Mouse (Mus musculus) heart, embryonic 13.5 days (tissue): ENCODE measurements at regions not wholly inside any gene's neighbourhood (a gene's known extent, or its start where the extent isn't known, plus 50 kb on each side); places are given as distances from the start of the nearest gene placed in this dataset.
"Not testable (repeated sequence)": the region's sequence is repeated elsewhere in the genome, so short reads cannot be mapped to it uniquely, and the experiment has no call there.

Experiments used
- ATAC-seq: fragments of 200-750 bp; cut with Nextera tagmentation; 2 replicates; pipeline ENCODE4 v1.8.0; 2017; ENCODE audit warnings: moderate TSS enrichment; ENCODE audit not compliant: insufficient number of reproducible peaks, low FRiP score, low TSS enrichment; ENCODE audit errors: extremely low read depth
- H3K27ac ChIP-seq: fragments of 300-500 bp; sonication (generic); replicated peaks from 2 replicates; pipeline ENCODE4 v1.5.1; 2015; ENCODE audit warnings: moderate library complexity, mild to moderate bottlenecking, inconsistent platforms
- H3K27me3 ChIP-seq: fragments of 300-500 bp; sonication (generic); replicated peaks from 2 replicates; pipeline ENCODE4 v1.6.1; 2015; ENCODE audit warnings: mild to moderate bottlenecking, inconsistent platforms
- H3K36me3 ChIP-seq: fragments of 300-500 bp; sonication (generic); 2 replicates; pipeline ENCODE4 v1.6.1; 2015; ENCODE audit warnings: mild to moderate bottlenecking, inconsistent platforms
- H3K4me1 ChIP-seq: fragments of 300-500 bp; sonication (generic); 2 replicates; pipeline ENCODE4 v1.6.1; 2015; ENCODE audit warnings: inconsistent platforms
- H3K4me2 ChIP-seq: fragments of 300-500 bp; sonication (generic); 2 replicates; pipeline ENCODE4 v1.6.1; 2015; ENCODE audit warnings: inconsistent platforms, mild to moderate bottlenecking, moderate library complexity
- H3K4me3 ChIP-seq: fragments of 300-500 bp; sonication (generic); 2 replicates; pipeline ENCODE4 v1.5.1; 2015; ENCODE audit warnings: moderate library complexity, mild to moderate bottlenecking, inconsistent platforms
- H3K9ac ChIP-seq: fragments of 300-500 bp; sonication (generic); 2 replicates; pipeline ENCODE4 v1.6.1; 2015; ENCODE audit warnings: inconsistent platforms, mild to moderate bottlenecking, moderate library complexity
- H3K9me3 ChIP-seq: fragments of 300-500 bp; sonication (generic); 2 replicates; pipeline ENCODE4 v1.6.1; 2016; ENCODE audit warnings: inconsistent platforms
- WGBS: fragments of 180-500 bp; shearing (Covaris S2); methylation state at CpG from one replicate; pipeline ENCODE4 v1.1.7; 2015; ENCODE audit warnings: mixed read lengths; 5-methylcytosine and 5-hydroxymethylcytosine counted together

DNA sequence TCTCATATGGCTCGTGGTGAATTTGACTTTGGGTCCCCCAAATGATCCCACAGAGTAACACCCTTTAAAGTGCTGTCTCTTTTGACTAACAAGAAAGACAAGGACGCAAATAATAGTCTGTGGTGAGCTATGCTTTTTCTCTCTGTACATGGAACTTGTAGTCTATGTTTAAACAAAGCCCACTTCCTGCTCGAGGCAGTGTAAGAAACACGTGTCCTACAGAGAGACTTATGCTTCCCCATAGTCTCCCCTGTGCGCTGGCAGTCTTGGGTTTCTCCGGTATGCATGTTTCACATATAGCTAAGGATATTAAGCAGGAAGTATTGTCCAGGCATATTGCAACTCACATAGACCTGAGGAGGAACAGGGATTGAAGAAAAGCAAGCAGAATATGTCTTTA lies 879.0 kb upstream of the Olfr1507 start:
- H3K4me2 ChIP-seq, result not testable (repeated sequence)

GRCm38 (mm10) chr14:53373777-53374468 lies 878.4 kb upstream of the Olfr1507 start:
- H3K4me3 ChIP-seq, H3K36me3 ChIP-seq, H3K4me2 ChIP-seq, H3K9me3 ChIP-seq, H3K9ac ChIP-seq, H3K4me1 ChIP-seq, H3K27ac ChIP-seq, H3K27me3 ChIP-seq, ATAC-seq: not testable (repeated sequence)
- WGBS, result 33% methylated on average over 1 of the region's 2 CpGs

More for the DNA sequence above, 879.0 kb upstream of the Olfr1507 start:
- not testable (repeated sequence) for H3K4me3 ChIP-seq, H3K27me3 ChIP-seq, ATAC-seq, H3K4me1 ChIP-seq, H3K36me3 ChIP-seq, H3K27ac ChIP-seq, H3K9me3 ChIP-seq, H3K9ac ChIP-seq
- WGBS, result 77% methylated on average over 5 of the region's 6 CpGs

DNA sequence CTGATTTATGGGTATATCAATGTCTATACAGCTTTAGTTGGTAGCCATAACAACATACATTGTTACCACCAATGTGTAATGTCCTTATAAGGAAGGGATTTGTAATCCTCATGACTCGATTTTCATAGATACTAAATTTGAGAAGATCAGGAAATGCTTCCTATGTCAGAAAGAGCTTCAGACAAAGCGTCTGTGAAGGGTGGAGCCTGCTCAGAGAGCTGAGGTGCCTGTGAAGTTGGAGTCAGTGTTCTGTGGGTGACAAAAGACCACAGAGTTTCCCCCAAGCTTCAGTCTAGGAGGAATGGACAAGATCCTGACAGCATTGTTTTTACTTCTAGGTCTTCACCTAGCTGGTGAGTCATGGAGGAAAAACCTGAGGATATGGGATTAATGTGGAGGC lies 874.2 kb upstream of the Olfr1507 start:
- H3K4me1 ChIP-seq, result no peaks in the 10 kb centered on the region
- H3K9ac ChIP-seq, result no peak overlapping the region
- ATAC-seq, result no peak
- no peak overlapping the region for H3K4me2 ChIP-seq
- no peak overlapping the region for H3K27ac ChIP-seq
- no peaks in the 10 kb centered on the region for H3K36me3 ChIP-seq
- H3K4me3 ChIP-seq, result no peak overlapping the region
- no peaks in the 10 kb centered on the region for H3K9me3 ChIP-seq
- WGBS, result 39% methylated on average over 2 of the region's 2 CpGs
- no peaks in the 10 kb centered on the region for H3K27me3 ChIP-seq

- not testable (repeated sequence) for H3K4me1 ChIP-seq, H3K27me3 ChIP-seq, H3K4me3 ChIP-seq, ATAC-seq, H3K9ac ChIP-seq, H3K4me2 ChIP-seq, H3K27ac ChIP-seq, H3K9me3 ChIP-seq, H3K36me3 ChIP-seq
- 45% methylated on average over 1 of the region's 1 CpGs for WGBS
These were observed 871.9 kb upstream of the Olfr1507 start for GRCm38 (mm10) chr14:53367420-53367819.

DNA sequence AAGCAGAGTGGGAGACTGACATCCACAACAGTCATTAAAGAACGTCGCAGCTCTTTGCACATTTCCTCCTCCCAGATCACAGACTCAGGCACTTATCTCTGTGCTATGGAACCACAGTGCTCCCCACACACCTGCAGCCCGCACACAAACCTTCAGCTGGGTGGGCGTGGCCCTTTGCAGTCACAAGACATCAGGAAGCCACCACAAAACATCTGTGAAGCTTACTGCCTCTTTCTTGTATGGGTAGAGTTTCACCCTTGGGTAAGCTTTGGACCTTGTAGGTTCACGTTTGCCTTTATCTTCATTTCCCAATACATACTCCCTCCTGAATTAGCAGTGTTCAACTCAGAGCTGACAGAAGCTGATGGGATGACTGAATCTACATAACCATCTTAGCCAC lies 868.4 kb upstream of the Olfr1507 start:
- H3K27me3 ChIP-seq, H3K4me2 ChIP-seq, H3K27ac ChIP-seq, H3K9me3 ChIP-seq, H3K9ac ChIP-seq, H3K4me3 ChIP-seq, H3K36me3 ChIP-seq, H3K4me1 ChIP-seq, ATAC-seq: not testable (repeated sequence)
- 66% methylated on average over 5 of the region's 5 CpGs for WGBS

DNA sequence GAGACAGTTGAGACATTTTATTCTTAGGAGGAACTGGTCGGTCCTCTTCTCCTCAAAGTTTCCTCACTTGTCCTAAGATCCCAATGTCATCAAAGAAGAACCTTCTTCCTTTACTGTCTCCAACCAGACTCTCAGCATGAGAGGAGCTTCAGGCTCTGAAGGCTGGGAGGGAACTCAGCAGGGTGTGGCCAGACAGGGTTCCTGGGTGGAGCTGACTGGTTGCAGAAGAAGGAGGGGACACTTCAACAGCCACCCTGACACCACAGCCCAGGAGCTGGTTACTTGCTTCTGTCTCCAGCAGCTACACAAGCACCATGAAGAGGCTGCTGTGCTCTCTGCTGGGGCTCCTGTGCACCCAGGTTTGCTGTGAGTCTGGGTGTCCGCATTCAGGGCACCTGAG lies 866.5 kb upstream of the Olfr1507 start:
- H3K4me1 ChIP-seq, H3K27ac ChIP-seq, H3K4me3 ChIP-seq, H3K27me3 ChIP-seq, H3K4me2 ChIP-seq, ATAC-seq, H3K36me3 ChIP-seq, H3K9me3 ChIP-seq, H3K9ac ChIP-seq: not testable (repeated sequence)
- 47% methylated on average over 2 of the region's 2 CpGs for WGBS

DNA sequence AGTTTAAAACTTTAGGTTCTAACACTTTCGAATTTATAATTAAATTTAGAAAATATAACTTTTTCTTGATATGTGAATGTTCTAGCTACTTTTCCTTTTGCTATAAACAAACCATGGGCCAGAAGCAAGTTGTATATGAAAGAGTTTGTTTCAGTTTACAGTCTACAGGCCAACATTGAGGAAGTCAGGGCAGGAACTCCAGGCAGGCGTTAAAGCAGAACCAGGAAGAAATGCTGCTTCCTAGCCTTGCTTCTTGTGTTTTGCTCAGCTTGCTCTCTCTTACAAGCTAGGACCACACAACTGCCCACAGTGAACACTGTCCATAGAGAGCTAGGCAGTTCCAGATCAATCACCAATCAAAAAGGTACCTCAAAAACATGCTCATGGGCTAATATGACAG lies 861.9 kb upstream of the Olfr1507 start:
- not testable (repeated sequence) for H3K4me2 ChIP-seq, H3K27ac ChIP-seq, ATAC-seq, H3K9me3 ChIP-seq, H3K4me1 ChIP-seq, H3K4me3 ChIP-seq, H3K9ac ChIP-seq, H3K27me3 ChIP-seq, H3K36me3 ChIP-seq
- WGBS, result 67% methylated on average over 1 of the region's 2 CpGs

GRCm38 (mm10) chr14:53356783-53357182 lies 861.2 kb upstream of the Olfr1507 start:
- not testable (repeated sequence) for H3K4me3 ChIP-seq, H3K36me3 ChIP-seq, H3K4me1 ChIP-seq, H3K9me3 ChIP-seq, H3K27ac ChIP-seq, ATAC-seq, H3K4me2 ChIP-seq, H3K27me3 ChIP-seq, H3K9ac ChIP-seq
- WGBS, result no CpG with 5 or more reads among the region's 1 CpGs

DNA sequence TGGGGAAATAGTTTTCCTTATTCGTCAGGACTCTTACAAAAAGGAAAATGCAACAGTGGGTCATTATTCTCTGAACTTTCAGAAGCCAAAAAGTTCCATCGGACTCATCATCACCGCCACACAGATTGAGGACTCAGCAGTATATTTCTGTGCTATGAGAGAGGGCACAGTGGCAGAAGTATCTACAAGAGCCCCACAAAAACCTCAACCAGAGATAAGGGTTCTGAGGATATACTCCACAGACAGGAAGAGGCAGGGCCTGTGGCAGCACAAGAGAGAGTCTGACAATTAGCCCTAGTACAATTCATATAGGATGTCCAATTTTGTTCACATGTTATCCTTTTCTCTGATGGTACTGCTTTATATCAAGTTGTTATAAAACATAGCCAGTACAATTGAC lies 855.9 kb upstream of the Olfr1507 start:
- WGBS, result 86% methylated on average over 3 of the region's 3 CpGs
- H3K9me3 ChIP-seq, ATAC-seq, H3K27ac ChIP-seq, H3K4me2 ChIP-seq, H3K4me3 ChIP-seq, H3K36me3 ChIP-seq, H3K4me1 ChIP-seq, H3K9ac ChIP-seq, H3K27me3 ChIP-seq: not testable (repeated sequence)

- not testable (repeated sequence) for H3K4me1 ChIP-seq, H3K27ac ChIP-seq, H3K4me2 ChIP-seq, H3K9ac ChIP-seq, H3K27me3 ChIP-seq, ATAC-seq, H3K4me3 ChIP-seq, H3K36me3 ChIP-seq, H3K9me3 ChIP-seq
- 77% methylated on average over 1 of the region's 1 CpGs for WGBS
These were observed 855.2 kb upstream of the Olfr1507 start for GRCm38 (mm10) chr14:53350780-53351179.

DNA sequence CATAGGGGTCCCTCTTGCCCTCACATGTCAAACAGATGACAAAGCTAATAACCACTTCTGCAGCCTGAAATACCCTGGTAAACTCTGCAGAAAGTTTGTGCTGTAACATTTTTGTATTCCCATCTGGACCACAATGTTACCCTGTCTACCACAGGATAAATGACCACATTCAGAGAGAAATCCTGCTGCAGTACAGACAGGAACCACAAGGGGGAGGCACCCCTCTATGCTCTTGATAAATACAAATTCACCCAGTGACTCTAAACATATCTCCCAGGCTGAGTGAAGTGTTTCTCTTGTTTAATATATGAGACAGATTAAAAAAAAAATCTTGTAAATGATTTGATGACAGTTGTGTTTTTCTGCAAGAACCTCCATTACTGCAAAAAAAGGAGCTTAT lies 853.6 kb upstream of the Olfr1507 start:
- H3K9ac ChIP-seq, ATAC-seq, H3K27ac ChIP-seq, H3K36me3 ChIP-seq, H3K4me3 ChIP-seq, H3K4me2 ChIP-seq, H3K27me3 ChIP-seq, H3K9me3 ChIP-seq, H3K4me1 ChIP-seq: not testable (repeated sequence)

DNA sequence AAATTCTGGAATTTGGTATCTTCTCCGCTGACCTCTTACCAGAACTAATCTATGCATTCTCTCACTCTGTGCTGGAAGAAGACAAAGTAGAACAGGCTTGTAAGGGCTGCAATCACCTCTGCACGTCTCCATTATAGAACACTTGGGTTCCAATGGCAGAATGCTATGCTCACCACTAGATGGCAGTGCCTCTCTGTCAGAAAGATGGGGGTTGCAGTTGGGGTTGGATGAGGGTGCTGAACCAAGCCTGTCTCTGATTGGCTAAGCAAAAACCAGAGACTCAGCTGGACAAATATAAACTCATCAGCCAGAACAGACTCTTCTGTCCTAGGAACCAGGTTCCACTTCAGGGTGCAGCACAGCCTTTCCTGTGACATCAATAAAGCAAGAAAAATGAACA lies 850.0 kb upstream of the Olfr1507 start:
- H3K9ac ChIP-seq, H3K27ac ChIP-seq, H3K36me3 ChIP-seq, ATAC-seq, H3K4me2 ChIP-seq, H3K4me1 ChIP-seq, H3K27me3 ChIP-seq, H3K9me3 ChIP-seq, H3K4me3 ChIP-seq: not testable (repeated sequence)
- WGBS, result 34% methylated on average over 2 of the region's 2 CpGs
